Mouse (Mus musculus): Measurements from ENCODE around the gene Pcp4l1. TPM values are rescaled to one million over a fixed set of nuclear protein-coding genes. Genes with fewer than 3 reads are reported as not detected.

The Pcp4l1 gene
- polyA plus RNA-seq, 1 experiment from 2014 or later = 48.4 TPM

DNA sequence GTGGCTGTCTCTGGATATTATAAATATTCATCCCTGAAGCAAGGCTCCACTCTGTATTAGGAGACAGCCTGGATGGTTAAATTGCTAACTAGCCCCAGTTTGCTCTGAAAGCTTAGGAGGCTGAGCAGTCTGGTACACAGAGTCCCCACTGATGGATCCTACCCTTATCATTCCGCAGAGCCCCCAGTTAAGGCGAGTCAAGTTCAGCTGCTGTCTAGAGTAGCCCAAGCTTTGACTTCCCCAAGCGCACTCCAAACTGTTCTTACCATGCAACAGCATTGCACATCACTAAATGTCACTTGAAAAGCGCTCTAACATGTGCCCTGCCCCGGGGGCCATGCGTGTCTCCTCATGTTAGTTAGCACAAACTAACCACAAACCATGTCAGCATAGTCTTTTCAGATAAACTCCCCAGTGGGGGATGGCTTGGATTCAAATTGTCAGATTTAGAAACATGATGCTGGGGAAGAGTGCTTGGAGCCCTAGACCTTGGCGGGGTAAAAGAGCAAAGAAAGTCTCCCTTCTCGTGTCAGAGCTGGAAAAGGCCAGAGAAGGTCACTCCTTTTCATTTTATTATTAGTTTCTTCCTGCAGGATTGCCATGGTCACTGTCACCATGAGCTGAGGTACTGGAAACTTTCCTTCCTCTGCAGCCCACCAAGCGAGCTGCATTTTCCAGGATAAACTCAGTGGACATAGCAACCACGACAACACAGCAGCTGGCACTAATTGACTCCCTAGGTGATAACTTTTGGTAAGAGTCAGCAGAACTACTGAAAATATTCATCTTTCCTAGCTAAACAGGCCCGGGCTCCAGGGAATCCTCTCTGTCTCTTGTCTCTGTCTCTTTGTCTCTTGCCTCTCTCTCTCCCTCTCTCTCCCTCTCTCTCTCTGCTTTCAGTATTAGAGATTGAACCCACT lies 1.9 kb downstream of the Pcp4l1 start:
- Histone ChIP-seq H3K4me1 (replicated peaks) (peaks cover 42% of the 10 kb centered on the region), H3K9me3 (no peaks in the 10 kb centered on the region), H3K27ac (replicated peaks) (no peak overlapping the region), H3K27me3 (peaks cover 37% of the 10 kb centered on the region), H3K9ac (no peak overlapping the region), H3K4me2 (peak overlapping the region; percentile 97), H3K36me3 (no peaks in the 10 kb centered on the region), H3K4me3 (peak overlapping the region; percentile 31; the same call in 1 of the 2 replicates)
- ATAC-seq (ENCODE audit: low FRiP score, low read depth) = no peak
- WGBS = 23% methylated on average over 11 of the region's 11 CpGs

DNA sequence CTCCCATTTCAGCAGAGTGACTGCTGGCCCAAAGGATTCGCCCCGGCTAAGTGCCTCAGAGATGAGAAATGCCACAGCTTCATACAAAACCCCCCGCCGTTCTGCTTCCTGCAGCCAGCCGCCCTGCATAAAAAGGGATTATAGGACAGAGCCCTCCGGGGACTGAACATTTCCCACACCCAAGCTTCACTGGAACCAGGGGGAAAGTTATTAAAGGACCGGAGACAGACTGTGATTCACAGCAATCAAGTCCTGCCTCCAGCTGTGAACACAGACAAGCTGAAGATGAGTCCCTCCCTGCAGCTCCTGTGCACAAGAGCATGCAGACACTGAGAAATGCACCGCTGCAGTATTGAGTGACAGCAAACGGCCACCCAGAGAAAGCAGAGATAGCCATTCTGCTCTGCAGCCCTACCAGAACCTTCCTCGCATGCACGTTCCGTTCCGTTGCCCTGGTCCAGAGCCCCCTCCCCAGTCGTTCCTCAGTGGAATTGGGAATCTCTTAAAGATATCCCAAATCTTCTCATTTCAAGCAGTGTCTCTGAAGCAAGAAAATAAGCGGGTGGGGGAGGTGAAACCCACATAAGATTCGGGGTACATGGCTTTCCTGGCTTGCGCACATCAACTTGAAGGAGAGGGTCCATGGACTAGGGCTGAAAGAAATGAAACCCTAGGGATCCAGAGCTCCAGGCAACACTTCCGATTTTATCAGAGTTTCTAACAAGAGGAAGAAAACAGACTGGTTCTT lies 2.8 kb downstream of the Pcp4l1 start:
- Histone ChIP-seq H3K27me3 (peaks cover 34% of the 10 kb centered on the region), H3K4me3 (peak overlapping the region; percentile 31), H3K27ac (replicated peaks) (peak overlapping the region; percentile 39; the same call in 1 of the 2 replicates), H3K9me3 (no peaks in the 10 kb centered on the region), H3K4me1 (replicated peaks) (peaks cover 49% of the 10 kb centered on the region), H3K4me2 (peak overlapping the region; percentile 97), H3K9ac (peak overlapping the region; percentile 45), H3K36me3 (no peaks in the 10 kb centered on the region)
- no peak for ATAC-seq (ENCODE audit: low FRiP score, low read depth)
- WGBS = 4% methylated on average over 18 of the region's 18 CpGs

DNA sequence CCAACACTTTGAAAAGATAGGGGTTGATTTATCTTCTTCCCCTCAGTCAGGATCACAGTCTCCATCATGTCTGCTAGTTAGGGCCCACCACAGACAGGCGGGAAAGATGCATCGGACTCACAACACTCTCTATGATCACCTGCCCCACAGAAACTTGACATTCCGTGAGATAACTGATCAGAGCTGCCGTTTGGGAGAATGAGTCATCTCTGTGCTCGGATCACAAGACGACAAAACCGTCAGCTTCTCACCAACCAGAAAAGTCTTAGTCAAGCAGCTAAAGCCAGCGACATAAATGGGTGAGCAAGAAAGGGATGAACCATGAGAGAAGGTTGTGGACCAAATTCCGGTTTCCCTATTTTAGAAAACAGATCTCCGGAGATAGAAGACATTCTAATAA lies 3.8 kb downstream of the Pcp4l1 start:
- peak overlapping the region; percentile 97; the same call in 1 of the 2 replicates for H3K4me2 ChIP-seq
- 47% methylated on average over 10 of the region's 10 CpGs for WGBS
- no peak for ATAC-seq (ENCODE audit: low FRiP score, low read depth)
- no peaks in the 10 kb centered on the region for H3K9me3 ChIP-seq
- H3K36me3 ChIP-seq = no peaks in the 10 kb centered on the region
- H3K9ac ChIP-seq = no peak overlapping the region
- H3K4me1 ChIP-seq (replicated peaks) = peaks cover 53% of the 10 kb centered on the region
- H3K27me3 ChIP-seq = peaks cover 28% of the 10 kb centered on the region
- no peak overlapping the region for H3K27ac ChIP-seq (replicated peaks)
- no peak overlapping the region for H3K4me3 ChIP-seq

DNA sequence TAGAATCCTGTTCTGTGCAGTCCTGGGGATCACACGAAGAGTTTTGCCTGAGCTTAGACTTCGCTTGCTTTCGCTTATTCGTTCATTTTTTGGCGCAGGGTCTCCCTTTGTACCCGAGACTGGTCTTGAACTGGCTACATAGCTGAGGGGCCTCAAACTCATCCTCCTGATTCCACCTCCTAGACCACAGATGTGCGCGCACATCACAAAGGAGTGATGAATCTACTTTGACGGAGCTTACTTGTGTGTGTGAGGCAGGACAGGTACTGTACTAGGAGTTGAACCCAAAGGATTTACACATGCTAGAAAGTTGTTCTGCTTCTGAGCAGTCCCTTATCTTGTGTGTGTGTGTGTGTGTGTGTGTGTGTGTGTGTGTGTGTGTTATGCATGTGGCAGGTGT lies 5.2 kb downstream of the Pcp4l1 start:
- no peaks in the 10 kb centered on the region for H3K36me3 ChIP-seq
- H3K9me3 ChIP-seq = no peaks in the 10 kb centered on the region
- no peak overlapping the region for H3K27ac ChIP-seq (replicated peaks)
- H3K9ac ChIP-seq = no peak overlapping the region
- H3K4me3 ChIP-seq = no peak overlapping the region
- H3K4me2 ChIP-seq = no peak overlapping the region
- H3K27me3 ChIP-seq = peaks cover 16% of the 10 kb centered on the region
- no peak for ATAC-seq (ENCODE audit: low FRiP score, low read depth)
- 94% methylated on average over 9 of the region's 9 CpGs for WGBS
- H3K4me1 ChIP-seq (replicated peaks) = peaks cover 47% of the 10 kb centered on the region

DNA sequence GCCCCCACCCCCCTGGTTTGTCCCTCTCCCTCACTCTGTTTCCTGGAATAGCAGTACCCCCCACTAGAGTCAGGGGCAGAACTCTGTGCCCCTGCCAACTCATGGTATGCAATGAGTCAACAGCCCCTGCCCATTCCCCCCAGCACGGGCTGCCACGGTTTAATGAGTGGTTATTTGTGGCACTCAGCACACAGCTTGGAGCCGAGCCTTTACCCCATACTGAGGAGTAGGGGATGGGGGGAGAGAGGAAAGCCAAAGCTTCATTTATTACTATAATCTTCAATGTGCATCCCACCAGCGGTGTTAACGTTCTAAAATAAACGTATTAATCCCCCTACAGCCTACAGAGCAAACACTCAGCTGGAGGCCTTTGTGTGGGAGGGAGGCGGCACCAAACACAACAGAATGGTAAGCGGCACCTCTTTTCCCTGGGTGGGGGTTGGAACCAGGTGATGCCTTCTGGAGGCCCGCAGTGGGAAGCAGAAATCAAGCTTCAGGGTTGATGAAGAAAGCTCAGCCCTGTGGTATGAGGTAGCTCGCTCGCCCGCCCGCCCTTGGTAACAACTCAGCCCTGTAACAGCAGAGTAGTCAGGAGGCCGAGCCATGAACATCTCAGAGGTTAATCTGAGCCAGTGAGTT lies 6.5 kb downstream of the Pcp4l1 start:
- peak; percentile 36; the same call in 1 of the 2 replicates for ATAC-seq (ENCODE audit: low FRiP score, low read depth)
- no peak overlapping the region for H3K4me3 ChIP-seq
- no peak overlapping the region for H3K9ac ChIP-seq
- H3K9me3 ChIP-seq = no peaks in the 10 kb centered on the region
- H3K27ac ChIP-seq (replicated peaks) = peak overlapping the region; percentile 30; the same call in 1 of the 2 replicates
- H3K27me3 ChIP-seq = peaks cover 7% of the 10 kb centered on the region; the same call in 1 of the 2 replicates
- H3K4me2 ChIP-seq = peak overlapping the region; percentile 21; the same call in 1 of the 2 replicates
- peaks cover 39% of the 10 kb centered on the region for H3K4me1 ChIP-seq (replicated peaks)
- 31% methylated on average over 14 of the region's 14 CpGs for WGBS
- no peaks in the 10 kb centered on the region for H3K36me3 ChIP-seq

DNA sequence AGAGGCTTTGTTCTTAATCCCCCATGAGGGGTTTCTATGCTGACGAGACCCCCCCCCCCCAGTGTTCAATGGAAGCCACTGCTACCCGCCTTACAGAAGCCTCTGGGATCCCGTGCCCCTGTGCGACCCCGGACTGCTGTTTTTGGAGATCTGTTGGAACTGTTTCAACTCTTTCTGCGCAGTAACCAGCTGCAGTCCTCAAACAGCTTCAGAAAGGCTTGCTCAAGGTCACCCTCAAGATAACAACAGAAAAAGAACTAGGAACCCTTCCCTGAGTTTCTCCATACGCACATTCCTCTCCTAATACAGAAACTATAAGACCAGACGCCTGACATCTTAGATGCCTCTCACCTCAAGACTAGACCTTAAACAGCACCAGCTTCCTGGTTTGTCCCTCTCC lies 7.0 kb downstream of the Pcp4l1 start:
- Histone ChIP-seq H3K4me1 (replicated peaks) (peaks cover 35% of the 10 kb centered on the region), H3K4me3 (no peak overlapping the region), H3K9ac (no peak overlapping the region), H3K36me3 (no peaks in the 10 kb centered on the region), H3K9me3 (no peaks in the 10 kb centered on the region), H3K4me2 (peak overlapping the region; percentile 21; the same call in 1 of the 2 replicates), H3K27me3 (peaks cover 1% of the 10 kb centered on the region; the same call in 1 of the 2 replicates), H3K27ac (replicated peaks) (peak overlapping the region; percentile 30; the same call in 1 of the 2 replicates)
- no peak; the same call in 1 of the 2 replicates for ATAC-seq (ENCODE audit: low FRiP score, low read depth)
- WGBS = 8% methylated on average over 8 of the region's 8 CpGs

DNA sequence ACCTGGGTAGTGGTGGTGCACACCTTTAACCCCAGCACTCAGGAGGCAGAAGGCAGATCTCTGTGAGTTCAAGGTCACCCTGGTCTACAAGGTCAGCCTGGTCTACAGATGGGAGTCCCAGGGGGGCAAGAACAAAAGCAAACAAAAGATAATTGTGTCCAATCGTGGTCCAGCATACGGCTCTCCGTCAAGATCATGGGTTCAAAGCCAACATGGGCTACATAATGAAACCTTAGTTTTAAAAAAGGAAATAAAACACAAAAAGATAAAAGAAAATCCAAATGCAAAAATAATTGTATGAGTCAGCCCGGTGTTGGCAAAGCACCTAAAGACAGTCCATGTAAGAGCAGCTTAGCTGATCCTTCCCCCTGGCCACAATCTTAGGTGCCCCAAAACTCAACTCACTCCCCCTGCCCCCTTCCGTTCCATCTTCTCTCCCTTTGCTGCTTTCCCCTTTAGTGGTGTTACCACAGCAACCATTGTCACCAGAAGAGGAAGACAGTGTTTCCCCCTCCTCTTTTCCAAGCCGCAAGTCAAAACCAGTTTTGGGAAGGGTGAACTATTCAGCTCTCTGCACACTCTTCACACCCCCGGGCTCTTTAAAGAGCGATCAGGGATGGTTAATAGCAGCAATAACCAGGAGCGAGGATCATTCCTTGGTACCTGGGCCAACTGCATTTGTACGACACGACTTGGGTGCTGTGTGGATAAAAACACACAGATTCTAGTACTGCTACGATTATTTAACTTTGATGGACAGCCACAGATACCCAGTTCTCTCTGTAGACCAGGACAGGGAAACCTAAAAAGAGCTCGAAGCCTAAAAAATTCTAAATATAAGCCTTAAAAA lies 8.0 kb downstream of the Pcp4l1 start:
- Histone ChIP-seq H3K4me2 (0 out of 2 replicates have a peak overlapping the region, but pooled peaks have one; percentile 18), H3K9me3 (no peaks in the 10 kb centered on the region), H3K4me3 (no peak overlapping the region), H3K9ac (no peak overlapping the region), H3K4me1 (replicated peaks) (peaks cover 26% of the 10 kb centered on the region), H3K27me3 (no peaks in the 10 kb centered on the region), H3K36me3 (no peaks in the 10 kb centered on the region), H3K27ac (replicated peaks) (no peak overlapping the region)
- 22% methylated on average over 13 of the region's 13 CpGs for WGBS
- ATAC-seq (ENCODE audit: low FRiP score, low read depth) = 0 out of 2 replicates have a peak, but pooled peaks have one; percentile 44

DNA sequence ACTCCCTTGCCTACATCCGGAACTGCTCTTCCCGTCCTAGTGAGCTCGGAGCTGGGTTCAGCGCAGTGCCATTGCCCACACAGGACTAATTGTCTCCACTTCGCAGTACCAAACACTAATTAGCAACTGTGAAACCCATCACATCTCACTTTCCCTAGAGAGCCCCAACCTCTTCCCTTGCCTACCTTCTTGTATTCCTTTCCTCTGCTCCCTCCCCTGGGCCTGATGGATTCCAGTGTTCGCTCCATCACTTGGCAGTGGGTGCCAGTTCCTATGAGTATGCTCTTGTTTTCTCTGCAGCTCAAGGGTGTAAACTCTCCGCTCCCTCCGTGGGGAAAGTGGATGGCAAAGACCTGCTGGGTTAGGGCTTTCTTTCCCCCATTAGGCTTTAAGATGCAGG lies 10.4 kb downstream of the Pcp4l1 start:
- Histone ChIP-seq H3K36me3 (no peaks in the 10 kb centered on the region), H3K4me2 (no peak overlapping the region), H3K27me3 (no peaks in the 10 kb centered on the region), H3K27ac (replicated peaks) (no peak overlapping the region), H3K9me3 (no peaks in the 10 kb centered on the region), H3K9ac (no peak overlapping the region), H3K4me3 (no peak overlapping the region), H3K4me1 (replicated peaks) (peaks cover 20% of the 10 kb centered on the region)
- WGBS = 63% methylated on average over 8 of the region's 8 CpGs
- ATAC-seq (ENCODE audit: low FRiP score, low read depth) = no peak

DNA sequence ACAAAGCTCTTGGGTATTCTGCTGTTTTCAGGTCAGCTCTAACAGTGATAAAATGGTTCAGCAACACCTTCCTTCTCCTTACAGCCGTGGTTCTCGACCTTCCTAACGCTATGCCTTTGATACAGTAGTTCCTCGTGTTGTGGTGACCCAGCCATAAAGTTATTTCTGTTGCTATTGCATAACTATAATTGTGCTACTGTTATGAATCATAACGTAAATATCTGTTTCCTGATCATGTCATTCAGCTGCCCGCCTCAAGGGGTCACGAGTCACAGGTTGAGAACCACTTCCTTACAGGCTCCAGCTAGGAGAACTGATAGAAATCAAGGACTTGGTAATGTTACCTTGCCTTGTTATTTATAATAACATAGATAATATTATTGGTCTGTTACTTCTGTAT lies 11.8 kb downstream of the Pcp4l1 start:
- Histone ChIP-seq H3K9me3 (no peaks in the 10 kb centered on the region), H3K27me3 (no peaks in the 10 kb centered on the region), H3K9ac (no peak overlapping the region), H3K4me2 (no peak overlapping the region), H3K36me3 (no peaks in the 10 kb centered on the region), H3K4me1 (replicated peaks) (peaks cover 15% of the 10 kb centered on the region), H3K4me3 (no peak overlapping the region), H3K27ac (replicated peaks) (no peak overlapping the region)
- ATAC-seq (ENCODE audit: low FRiP score, low read depth) = no peak
- WGBS = 83% methylated on average over 7 of the region's 7 CpGs

DNA sequence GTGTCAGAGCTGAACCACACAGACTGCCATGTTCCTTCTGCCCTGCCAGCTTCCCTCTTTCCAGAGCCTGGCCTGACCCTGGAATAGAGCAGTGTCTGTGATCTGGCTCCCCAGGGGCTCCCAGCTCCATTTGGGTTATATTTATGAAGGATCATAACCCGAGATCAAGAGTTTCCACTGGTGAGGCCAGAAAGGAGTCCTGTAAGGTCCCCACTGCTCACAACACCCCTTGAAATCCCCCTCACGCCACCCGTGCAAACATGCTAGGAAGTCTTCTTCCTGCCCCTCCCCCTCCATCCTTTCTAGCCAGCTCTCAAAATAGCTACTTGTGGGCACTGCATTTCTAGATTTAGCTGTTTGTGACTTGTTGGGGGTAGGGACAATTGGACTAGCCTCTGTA lies 12.4 kb downstream of the Pcp4l1 start:
- WGBS = 78% methylated on average over 3 of the region's 3 CpGs
- ATAC-seq (ENCODE audit: low FRiP score, low read depth) = no peak
- no peak overlapping the region for H3K9ac ChIP-seq
- H3K4me1 ChIP-seq (replicated peaks) = peaks cover 9% of the 10 kb centered on the region; the same call in 1 of the 2 replicates
- H3K27ac ChIP-seq (replicated peaks) = no peak overlapping the region
- no peak overlapping the region for H3K4me2 ChIP-seq
- H3K9me3 ChIP-seq = no peaks in the 10 kb centered on the region
- no peak overlapping the region for H3K4me3 ChIP-seq
- H3K36me3 ChIP-seq = no peaks in the 10 kb centered on the region
- no peaks in the 10 kb centered on the region for H3K27me3 ChIP-seq

DNA sequence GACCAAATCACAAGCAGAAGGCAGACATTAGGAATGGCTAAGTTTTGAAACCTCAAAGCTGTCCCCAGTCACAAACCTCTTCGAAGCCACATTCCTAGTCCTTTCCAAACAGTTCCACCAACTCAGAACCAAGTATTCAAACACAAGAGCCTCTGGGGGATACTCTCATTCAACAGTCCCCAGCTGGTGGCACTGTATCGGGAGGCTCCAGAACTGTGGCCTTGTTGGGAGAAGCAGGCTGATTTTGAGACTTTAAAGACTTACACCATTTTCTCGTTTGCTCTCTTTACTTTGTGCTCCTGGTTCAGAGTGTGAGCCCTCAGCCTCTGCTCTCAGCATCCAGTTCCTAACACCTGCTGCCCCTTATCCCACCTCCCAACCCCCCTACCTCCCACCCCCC lies 13.0 kb downstream of the Pcp4l1 start:
- Histone ChIP-seq H3K4me1 (replicated peaks) (peaks cover 4% of the 10 kb centered on the region; the same call in 1 of the 2 replicates), H3K27ac (replicated peaks) (no peak overlapping the region), H3K9me3 (no peaks in the 10 kb centered on the region), H3K4me2 (no peak overlapping the region), H3K27me3 (no peaks in the 10 kb centered on the region), H3K36me3 (no peaks in the 10 kb centered on the region), H3K4me3 (no peak overlapping the region), H3K9ac (no peak overlapping the region)
- ATAC-seq (ENCODE audit: low FRiP score, low read depth) = no peak
- WGBS = 88% methylated on average over 3 of the region's 3 CpGs

All from hindbrain, embryonic 15.5 days (tissue).